Mouse (Mus musculus): ENCODE measurements around the gene Fgfr2.

Gene Fgfr2

DNA sequence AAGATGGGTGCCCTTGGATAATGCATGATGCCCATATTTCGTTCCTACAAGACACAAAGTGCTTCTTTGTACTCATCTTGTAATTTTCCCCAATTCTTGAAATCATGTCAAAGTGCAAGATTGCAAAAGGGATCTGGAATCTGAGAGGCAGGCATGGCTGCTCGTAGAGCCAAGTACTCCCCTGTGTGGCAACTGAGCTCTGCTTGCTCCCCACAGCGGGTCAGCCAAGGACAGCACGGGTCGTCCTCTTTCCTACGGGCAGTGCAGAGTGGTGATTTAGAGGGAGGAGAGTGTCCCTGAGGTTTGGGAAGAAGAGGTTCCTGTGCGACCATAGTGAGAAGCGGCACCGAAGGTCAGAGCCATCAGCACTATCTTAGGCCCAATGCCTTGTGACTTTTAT lies 2748.8 kb downstream of the Fgfr2 start:
- no peak for DNase-seq (ENCODE audit: low spot score)

DNA sequence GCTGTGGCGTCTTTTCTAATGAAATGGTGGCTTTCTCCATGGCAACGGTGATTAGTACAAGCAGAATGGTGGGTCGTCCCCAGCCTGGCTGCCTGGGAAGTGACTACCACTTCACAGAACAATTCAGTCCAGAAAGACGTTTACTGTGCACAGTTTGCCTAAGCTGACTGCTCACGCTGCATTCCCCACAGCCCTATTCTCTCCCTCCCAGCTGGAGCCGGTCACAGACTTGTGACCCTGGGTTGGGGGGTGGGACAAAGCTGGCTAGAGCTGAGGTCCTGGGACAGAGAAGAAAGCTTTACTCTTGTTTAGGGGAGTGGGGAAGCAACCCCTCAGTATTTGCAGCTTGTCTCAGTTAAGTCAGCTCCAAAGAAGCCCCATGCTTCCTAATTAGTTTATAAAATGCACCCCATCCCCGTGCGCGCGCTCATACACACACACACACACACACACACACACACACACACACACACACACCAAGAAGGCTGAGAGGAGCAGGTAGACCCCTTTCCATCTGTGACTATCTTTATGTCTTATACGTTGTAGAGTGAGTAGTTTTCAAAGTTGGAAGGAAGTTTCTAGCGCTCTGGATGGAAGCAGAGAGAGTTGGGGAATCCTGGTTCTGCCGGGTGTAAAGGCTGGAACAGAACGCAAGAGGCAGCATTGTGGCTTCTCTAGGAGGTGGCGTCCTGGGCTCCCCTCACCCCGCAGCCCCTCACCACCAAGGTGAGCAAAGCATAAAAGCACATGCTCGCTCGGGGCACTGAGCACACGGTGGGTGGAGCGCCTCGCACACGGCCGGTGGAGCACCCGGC lies 2754.1 kb downstream of the Fgfr2 start:
- DNase-seq (ENCODE audit: low spot score), result no peak

DNA sequence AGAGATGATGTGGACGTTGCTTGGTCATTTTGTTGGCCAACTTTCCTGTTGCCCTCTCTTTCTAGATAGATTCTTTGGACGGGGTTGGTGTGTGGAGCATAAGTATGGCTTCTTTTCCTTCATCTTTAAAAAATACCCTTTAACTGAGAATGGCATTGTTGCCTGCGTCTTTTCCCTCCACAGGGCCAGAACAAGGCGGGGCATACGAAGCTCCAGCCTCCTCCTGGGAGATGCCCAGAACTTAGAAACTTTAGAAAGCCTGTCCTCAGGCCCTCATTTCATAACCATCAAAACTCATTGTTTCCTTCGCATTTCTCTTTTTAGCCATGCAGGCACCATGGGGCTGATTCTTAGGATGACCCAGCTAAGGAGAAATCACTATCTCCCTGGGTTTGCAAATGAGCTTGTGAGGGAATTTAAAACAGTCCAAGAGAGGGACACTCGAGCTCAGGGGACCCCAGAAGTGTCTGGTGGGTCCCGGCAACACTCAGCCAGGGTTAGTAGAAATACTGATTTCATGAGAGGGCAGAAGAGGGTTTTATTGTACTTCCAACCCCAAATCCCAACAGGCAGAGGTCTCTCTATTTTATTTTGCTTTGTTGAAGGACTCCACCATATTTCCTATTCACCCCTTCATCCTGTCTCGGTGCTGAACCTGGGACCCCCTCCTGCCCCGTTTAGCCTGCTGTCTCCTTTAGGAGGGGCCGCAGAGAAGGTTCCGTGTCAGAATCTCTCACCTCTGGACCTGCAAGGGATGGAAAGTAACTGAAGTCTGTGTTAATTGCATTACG lies 2754.9 kb downstream of the Fgfr2 start:
- DNase-seq (ENCODE audit: low spot score), result no peak

DNA sequence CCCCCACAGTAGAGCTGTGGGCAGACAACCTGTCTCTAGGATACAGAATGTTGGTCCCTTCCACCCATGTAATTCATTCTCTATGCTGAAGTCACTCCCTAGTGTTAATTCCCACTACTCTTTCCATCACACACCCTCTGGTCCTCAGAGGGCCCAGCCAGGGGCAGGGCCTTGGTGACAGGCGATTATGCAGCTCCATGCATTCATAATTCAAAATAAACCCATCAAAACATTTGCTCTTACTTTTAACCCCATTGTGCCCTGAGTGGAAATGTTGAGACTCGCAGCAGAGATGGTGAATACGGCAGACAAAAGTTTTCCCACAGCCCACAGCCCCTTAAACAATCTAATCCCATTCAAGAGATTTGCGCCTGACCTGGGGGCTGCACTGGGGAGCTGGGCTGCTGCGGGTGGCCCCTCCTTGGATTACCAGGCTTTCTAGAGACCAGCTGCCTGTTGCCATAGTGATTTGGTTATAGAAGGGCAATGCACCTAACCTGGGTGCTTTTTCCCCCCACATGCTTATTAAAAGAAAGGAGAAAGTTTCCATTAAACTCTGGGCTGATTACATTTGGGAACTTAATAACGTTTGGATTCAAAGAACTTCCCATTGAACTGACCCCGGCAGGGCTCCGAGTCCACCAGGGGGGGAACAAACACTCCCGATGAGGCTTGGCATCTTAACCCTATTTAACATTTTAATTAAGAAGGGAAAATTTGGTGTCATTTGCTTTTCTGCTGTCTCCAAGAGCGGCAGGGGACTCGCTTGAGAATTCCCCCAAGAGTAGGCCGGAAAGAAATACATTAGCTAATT lies 2755.7 kb downstream of the Fgfr2 start:
- no peak for DNase-seq (ENCODE audit: low spot score)

DNA sequence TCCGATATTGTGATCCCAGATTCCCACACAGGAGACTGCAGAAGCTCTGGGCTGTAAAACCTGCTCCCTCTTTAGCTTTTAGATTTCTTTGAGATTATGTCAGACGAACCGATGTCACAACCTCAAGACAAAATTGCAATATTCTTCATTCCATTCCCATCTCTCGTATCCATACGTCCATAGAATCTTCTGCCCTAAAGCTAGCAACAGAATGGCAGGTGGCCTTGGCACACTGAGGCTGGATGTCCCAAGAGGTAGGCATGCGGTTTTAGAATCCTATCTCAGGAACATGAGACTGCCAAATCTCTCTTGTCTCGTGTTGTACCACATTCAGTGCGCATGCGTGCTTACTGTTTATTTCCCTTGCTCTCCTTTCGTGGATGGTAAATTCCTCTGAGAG lies 2757.4 kb downstream of the Fgfr2 start:
- no peak for DNase-seq (ENCODE audit: low spot score)

DNA sequence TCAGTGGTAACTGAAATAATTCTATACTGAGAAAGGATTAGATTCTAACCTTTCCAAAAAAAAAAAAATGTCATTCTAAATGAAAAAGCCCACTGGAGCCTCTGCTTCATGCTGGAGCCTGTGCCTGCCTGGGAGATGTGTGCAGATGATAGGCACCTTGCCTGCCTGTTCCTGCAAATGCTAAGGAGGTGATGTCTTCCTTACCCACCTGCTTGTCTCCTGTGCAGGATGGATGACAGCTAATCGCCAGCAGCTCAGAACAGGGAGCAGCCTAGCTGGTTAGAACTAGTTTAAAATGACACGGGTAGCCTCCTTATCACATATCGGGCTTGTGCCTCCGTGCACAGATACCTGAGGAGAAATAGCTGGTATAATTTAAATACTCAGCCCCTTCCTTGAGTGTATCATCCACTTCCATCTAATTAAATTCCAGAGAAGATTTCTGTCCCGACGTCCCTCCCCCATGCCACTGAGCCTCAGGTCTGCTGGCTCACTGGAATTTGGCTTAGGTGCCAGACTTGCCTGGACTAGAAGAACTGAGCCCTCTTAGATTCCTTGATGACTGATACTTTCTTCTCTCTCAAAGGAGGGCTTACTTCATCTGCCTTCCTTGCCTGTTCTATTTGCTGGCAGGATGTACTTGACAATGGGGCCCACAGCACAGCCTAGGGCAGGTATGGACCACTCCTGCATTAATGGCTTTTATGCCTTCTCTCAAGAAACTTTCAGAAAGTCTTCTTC lies 2782.6 kb downstream of the Fgfr2 start:
- DNase-seq (ENCODE audit: low spot score), result peak; percentile 58

DNA sequence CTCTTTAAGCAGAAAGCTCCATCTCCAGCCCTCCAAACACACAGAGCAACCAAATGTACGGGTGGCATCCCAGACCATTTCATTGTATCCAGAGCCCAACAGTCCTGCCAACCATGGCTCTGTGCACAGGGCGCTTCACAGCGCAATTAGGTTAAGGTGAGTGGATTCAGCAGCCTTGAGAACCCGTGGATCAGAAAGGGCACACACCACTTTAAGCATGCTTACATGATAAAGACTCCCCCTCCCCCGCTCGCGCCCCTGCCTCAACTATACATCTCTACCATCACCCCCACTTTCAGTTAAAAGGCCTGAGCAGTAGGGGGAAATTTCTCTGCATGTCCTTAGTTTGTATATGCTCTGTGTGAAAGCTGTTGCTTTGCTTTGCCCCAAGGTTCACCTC lies 2785.5 kb downstream of the Fgfr2 start:
- no peak for DNase-seq (ENCODE audit: low spot score)

DNA sequence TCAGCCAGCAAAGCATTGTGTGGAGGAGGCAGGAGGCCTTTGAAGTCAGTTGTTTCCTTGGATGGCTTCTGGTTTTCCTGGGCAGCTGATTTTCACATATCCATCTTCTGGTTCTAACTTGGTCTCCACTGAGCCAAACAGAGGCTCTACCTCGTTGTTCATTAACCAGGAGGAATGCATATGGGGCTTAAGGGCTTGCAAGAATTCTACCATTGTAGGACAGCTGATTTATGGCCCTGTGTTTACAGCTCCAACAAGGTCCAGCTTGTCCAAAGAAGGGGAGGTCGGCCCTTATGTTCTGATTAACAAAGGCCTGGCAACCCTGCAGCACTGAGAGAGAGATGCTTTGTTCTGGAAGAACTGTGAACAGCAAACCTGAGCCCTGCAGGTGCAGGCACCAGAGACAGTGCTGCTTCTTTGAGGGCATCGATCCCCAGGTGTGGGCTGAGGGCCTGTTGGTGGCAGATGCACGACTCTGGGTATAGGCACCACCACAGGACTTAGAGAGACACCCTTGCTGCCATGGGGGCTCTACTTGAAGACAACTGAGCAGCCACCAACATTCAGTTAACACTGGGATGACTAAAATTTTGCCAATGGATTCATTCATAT lies 2787.6 kb downstream of the Fgfr2 start:
- DNase-seq (ENCODE audit: low spot score), result peak; percentile 34

DNA sequence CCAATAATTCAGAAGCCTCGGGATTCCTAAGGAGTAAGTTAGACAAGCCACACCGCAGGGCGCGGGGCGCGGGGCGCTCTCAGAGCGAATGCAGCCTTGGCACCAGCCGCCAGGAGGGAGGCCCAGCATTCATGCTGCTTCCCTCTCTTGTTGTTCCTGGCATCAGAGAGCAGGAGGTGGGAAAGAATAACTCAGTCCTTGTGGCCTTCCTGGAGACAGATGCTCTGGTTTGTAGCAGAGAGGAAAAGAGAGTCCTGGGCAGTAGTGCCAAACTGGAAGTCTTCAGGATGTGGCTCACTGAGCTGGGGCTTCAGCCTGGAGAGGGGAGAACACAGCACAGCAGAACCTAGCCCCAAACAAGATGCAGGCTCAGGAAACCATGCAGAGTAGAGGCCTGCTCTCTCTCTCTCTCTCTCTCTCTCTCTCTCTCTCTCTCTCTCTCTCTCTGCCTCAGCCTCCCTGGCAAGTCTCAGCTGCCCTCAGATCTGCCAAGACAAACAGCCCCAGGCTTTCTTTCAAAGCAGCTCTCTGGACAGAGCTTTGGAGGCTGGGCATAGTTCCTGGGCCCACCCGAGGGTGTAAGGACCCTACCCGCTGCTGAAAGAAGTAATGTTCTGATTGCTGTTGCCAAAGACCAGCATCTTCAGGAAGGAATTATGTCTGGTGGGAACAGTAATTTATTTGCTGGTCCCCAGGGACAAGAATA lies 2790.5 kb downstream of the Fgfr2 start:
- DNase-seq (ENCODE audit: low spot score), result no peak

DNA sequence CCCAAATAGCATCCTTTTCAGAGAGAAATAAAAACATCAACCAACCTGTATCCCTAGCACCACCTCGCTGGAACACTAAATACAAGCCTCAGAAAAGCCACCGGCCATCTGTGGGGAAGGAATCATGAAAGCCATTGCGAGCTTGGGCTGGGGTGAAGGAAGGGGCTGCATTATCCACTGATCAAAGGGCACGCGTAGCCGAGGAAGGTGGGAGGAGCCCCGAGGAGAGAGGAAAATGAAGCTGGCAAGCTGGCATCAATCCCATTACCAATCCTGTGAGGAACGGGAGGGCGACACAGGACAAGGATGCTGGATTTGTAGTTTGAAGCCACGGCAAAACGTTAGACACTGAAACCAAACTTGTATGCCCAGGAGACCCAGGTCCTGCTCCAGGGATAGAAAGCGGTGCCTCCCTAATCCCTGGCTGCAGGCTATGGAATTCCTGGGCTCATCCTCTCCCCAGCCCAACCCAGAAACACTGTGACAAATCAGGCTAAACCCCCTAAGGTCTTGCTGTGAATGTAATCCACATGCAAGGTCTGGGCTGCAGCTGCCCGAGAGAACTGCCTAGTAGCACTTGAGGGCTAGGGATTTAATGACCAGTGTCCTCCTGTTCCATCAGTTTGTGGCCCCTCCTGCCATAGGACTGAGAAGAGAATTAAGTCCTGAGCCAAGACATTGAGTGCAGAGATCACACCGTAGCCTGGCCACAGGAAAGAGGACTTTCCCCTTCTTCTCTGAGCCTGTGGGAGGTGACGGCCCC lies 2795.4 kb downstream of the Fgfr2 start:
- no peak for DNase-seq (ENCODE audit: low spot score)

DNA sequence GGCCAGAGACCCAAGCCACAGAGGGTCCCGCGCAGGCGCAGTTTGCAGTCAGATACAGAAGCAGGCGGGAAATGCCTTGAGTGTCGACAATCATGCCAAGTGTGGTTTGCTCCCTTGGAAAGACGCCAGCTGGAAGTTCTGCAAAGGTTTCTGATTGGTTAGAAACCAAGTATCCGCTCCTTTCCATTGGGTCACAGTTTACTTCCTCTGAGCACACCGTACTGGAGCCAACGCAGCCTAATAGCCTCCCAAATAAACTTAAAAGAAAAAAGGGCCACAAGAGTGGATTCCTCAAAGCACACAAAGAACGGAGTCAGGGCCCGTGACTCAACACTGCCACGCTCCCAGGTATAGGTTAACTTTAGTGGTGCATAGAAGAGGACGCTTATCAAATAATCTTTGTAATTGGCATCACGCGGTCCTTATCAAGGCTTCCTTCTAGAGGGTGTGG lies 2797.1 kb downstream of the Fgfr2 start:
- peak; percentile 72 for DNase-seq (ENCODE audit: low spot score)

DNA sequence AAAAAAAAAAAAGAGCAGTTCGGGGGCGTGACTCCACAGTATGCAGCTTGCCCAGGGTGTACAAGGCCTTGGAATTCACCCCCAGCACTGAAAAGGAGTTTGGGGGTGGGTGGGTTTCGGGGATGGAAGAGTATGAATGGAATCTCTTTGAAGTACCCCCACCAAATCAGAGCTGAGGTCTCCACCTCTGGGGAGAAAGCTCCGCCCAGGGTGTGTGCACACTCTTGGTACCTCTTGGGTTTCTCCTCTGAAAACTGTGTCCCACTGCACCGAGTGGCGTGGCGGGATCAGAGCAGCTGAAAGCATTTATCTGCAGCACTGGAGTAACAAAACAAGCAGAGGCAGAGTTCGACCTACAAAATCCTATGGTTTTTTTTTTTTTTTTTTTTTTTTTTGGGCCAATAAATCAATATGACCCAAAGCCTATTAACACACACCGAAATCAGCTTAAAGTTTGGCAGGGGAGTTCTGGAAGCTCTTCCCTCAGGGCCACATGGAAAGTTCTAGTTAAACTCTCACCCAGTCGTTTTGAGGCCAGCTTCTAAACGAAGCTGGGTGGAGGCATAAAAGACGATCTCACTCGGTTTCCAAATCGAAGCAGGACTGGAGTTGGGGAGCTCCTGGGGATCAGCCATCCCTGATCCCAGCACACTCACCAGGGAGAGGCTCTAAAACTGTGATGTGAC lies 2798.3 kb downstream of the Fgfr2 start:
- no peak for DNase-seq (ENCODE audit: low spot score)

DNA sequence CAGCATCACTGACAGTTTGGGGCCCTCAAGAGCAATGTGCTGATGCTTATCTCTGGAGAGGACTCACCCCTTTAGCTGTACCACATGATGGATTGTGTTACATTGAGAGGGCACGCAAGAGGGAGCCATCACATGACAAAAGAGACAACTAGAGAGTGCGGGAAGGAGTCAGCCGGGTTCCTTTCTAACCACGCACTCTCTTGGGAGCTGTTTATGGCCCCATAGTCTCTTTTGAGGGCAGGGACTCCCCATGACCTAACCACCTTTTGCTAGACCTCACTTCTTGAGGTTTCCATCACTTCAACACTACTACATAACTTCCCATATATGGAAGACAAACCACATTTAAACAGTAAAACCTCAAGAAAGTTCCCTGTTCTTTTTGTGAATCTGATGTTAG lies 2799.4 kb downstream of the Fgfr2 start:
- DNase-seq (ENCODE audit: low spot score), result no peak

DNA sequence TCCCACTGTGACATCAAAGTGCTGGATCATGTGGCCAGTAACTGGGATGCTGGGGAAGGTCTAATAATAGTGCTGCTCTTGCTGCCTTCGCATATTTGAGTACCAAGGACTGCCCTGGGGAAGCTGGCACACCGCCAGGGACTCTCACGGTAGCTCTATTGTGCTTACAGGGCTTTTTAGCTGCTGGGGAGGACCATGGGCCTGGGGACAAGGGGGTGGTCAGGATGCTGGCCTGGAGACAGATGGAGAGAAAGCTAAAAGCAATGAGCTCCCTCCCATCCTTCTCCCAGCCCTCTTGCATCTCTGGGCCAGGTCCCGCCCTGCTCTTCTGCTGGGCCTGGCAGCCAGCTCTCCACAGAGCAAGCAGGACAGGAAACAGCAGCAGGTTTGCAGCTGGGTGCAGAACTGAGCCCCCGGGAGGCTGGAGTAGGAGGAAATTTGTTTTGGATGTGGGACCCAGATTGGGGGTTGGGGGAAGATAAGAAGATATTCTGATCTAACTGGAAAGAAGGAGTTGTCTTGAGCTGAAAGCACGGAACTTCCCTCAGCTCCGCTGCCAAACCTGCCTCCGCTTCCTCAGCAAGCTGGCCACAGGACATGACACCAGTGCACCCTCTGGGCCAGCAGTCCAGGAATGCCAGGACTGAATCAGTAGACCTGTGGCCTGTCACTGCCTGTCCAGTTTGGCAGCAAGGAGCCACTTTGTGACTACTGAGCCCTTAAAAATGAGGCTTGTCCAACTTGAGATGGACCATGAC lies 2803.2 kb downstream of the Fgfr2 start:
- peak; percentile 64 for DNase-seq (ENCODE audit: low spot score)

DNA sequence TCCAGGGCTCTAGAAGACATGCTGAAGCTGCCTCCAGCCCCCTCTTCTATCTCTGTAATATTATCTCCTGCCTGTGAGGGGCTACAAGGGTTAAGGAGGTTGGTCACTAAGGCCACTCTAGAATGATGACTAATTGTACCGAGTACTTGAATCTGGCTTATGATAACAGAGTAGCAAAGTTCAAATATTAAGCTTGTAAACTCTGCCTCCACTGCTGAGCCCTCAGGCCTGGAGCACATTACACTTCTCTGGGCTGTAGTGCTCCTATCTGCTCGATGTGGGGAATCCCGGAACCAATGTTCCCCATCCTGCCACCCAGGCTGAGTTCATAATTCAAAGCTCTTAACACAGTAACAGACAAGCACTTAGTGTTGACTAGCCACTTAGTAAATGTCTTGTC lies 2806.9 kb downstream of the Fgfr2 start:
- no peak for DNase-seq (ENCODE audit: low spot score)

DNA sequence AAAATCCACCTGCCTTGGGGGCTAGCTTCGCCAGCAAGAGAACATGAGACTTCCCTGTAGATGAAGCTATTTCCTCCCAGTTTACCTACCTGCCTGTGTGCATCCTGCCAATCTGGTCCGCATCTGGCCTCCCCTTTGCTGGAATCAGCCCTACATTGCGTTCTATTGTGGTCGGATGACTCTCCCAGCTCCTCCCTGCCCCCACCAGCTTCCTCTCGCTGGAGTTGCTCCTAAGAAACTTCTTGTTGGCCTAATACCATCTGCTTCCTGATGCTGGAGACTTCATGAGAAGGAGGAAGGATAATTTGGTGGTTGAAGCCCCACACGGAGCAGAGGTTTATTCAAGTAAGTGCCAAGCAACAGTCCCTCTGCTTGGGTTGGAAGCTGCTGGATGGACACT lies 2807.9 kb downstream of the Fgfr2 start:
- DNase-seq (ENCODE audit: low spot score), result no peak

DNA sequence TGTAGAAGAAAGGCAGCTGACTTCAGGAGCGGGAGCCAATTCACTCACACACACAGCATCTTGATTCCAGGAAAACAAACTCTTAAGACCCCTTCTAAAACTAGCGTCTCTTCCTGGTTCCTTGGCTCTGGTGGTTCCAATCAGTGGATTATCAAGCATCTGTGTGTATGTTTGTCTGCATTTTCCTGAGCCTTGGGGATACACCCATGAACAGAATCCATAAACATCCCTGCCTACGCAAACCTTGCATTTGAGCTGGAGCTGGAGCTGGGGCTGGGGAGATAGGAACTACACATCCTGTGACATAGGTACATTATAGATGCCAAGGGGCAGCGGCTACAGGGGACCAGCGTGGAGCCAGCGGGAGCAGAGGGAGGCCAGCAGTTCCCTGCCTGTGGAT lies 2808.5 kb downstream of the Fgfr2 start:
- no peak for DNase-seq (ENCODE audit: low spot score)

DNA sequence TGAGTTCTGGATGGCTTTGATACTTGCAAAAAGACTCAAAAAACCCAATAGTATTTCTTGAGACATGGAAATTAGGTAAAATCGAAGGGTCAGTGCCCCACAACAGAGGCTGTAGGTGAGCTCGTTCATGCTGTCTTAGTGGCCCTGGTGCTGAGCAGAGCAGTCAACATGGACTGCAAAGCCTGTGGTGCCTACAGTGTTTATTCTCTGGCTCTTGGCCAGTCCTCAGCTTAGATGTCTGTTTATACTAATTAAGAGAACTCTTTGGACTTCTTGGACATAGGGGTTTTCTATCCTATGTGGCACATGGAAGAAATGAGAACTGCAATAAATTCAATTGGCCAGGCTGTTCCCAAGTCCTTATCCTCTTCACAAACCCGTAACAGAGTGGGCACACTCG lies 2811.8 kb downstream of the Fgfr2 start:
- no peak for DNase-seq (ENCODE audit: low spot score)

DNA sequence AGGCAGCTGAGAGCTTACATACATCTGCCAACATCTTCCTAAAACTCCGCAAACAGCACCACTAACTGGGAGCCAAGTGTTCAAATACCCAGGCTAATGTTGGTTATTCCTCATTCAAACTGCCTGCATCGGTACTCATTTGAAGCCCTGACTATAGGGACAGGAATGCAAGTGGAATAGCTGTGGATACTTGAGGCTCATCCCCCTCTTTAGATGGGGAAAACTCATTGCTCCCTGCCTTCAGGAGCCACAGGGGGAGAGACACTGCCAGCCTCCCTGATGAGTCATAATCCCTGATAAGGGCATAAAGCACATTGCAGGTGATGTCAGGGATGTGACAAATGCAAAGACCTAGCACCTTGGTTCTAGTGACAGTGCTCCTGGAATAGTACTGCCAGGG lies 2814.0 kb downstream of the Fgfr2 start:
- DNase-seq (ENCODE audit: low spot score), result no peak

All from urinary bladder, postnatal 14 days (tissue).